Mouse (Mus musculus) inflammation-experienced regulatory T-cells, adult 6 months (primary cell): Measurements from ENCODE around the gene Cfap69. TPM values are rescaled to one million over a fixed set of nuclear protein-coding genes. Genes with fewer than 3 reads are reported as not detected.

Experiments
- ATAC-seq: one replicate; pipeline ENCODE4 v1.8.0; 2017
- polyA plus RNA-seq, 3 experiments: library from polyadenylated mRNA; unstranded; fragments of 100-300 nt; shearing (Covaris generic); gene quantifications; one replicate each; pipeline ENCODE4 v1.2.1; 2017

Cfap69 gene
- polyA plus RNA-seq, 3 experiments from 2014 or later, result not detected

DNA sequence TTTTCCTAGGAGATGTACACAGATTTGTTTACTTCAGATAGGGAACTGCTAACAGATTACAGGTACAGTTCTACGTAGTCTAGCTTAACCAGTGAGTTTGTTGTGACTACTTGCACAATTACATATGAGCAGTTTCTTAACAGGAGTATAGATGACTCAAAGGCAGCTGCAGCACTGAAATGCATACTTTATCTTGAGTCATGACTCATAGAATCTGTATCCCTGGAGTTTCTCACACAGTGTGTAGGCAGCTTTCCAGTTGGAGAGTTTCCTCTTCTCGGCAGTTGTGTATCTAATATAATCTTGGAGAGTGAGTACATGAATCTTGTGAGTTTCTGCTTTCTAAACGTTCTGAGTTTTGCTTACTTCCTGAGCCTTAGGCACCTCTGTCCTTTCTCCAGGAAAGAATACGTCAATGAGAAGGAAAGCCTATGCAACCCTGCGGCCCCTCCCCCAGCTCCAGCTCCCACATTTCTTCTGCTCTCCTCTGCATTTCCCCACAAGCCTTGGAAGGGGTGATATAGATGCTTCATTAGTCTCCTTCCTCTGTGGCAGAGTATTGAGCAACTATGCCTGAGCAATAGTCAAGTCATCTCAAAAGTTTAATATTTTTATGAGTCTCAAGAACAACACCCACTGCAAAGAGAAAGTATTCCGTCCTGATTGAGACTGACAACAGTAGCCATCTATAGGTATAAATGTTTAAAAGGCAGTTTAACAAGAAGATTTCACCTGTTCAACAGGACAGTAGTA, 15.0 kb downstream of the Cfap69 start:
- ATAC-seq, result no peak

DNA sequence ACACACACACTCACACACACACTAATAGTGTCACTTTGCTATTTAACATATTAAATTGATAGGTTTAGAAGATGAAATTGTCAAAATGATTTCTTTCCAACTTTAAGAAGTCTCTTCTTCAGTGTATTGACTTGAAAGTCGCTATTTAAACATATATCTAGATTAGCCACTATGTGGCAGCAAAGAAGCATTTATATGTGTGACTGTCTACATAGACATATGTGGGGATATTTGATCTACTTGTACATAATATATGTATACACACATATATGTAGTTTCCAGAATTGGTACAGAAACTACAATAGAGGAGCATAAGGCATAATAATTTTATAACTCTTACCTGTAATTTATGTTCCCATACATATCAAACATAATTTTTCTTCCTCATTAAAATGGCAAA, 17.9 kb downstream of the Cfap69 start:
- ATAC-seq, result no peak

DNA sequence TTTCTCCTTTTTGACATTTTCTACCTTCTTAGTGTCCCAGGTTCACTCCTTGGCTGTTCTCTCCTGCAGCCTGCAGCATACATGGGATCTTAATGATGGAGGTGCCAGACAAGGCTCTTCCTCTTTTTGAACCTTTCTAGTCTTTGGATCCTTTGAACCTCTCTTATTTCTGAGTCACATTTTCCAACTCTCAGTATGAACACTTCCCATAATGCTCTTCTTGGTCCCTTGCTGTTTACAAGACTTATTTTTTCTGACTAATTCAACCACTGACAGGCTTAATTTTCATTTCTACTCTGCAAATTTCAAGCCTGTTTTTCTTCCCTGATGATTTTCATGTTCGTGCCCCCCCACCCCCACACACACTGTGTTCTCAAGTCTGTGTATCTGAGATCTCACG, 25.5 kb downstream of the Cfap69 start:
- ATAC-seq, result no peak

DNA sequence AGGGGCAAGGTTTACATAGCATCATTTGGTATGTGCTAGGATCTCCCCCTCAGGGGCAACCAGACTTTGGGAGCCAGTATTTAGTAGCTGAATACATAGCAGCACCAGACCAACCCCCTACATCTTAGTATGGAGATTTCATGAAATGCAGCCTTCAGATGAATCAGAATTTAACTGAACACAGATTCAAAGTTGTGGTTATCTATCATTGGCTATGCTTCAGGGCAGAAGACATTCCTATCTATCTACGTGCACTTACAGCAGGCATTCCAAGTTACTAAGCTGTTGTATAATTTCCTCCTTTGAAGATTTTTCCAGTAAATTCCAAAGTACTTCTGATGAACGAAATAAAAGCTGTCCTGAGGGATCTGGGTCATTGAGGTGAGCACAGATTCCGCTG, 38.5 kb downstream of the Cfap69 start:
- no peak for ATAC-seq

DNA sequence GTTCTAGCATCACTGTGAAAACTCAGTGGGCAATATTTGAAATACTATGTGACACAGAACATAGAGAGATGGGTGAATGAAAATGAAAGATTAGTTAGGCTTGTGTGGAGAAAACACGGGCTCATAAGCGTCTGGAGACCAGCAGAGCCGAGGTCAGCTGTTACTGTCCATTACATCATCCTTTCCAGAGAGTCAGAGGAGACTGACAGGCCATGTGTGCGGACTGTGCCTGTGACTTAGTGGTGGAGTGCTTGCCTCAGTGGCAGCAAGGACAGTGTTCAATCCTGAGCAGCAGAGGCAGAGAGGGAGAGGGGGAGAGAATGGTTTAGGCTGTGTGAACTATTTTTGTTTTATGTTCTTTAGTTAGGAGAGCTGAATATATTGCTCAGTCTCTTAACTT, 45.7 kb downstream of the Cfap69 start:
- no peak for ATAC-seq

- ATAC-seq, result no peak
Observed at GRCm38 (mm10) chr5:5610540-5610939, 53.5 kb downstream of the Cfap69 start.

GRCm38 (mm10) chr5:5587686-5588085, 76.4 kb downstream of the Cfap69 start:
- ATAC-seq, result no peak

DNA sequence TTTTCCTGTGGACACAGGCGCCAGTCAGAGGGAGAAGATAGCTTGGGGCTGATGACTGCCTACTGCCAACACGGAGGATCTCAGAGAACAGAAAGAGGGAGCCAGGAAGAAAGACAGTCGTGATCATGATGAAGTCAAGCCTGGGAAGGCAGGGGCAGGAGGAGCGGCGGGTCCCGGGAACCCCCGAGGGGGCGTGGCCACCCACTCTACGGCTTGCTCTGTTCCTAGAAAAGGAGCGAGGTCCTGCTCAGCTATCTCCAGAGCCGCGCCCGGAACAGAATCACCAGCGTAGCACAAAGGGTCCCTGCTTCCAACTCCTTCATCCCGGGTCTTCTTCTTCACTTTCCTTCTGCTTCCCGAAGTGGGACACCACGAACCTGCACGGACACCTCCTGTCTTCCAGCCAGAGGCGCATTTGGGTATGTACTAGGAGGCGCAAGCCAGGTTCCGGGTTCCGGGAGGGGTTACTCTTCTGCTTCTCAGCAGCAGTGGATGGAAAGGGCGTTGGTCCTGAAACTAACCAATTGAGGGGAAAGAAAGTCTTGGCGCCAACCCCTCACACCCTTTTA, 90.2 kb downstream of the Cfap69 start, which contains the start of gene Gm8773:
TSS of gene Gm8773 (plus strand) at position 51 of the 569 bp plus-strand sequence.
- ATAC-seq, result no peak

- no peak for ATAC-seq
Observed at GRCm38 (mm10) chr5:5562435-5562834, 101.6 kb downstream of the Cfap69 start.

DNA sequence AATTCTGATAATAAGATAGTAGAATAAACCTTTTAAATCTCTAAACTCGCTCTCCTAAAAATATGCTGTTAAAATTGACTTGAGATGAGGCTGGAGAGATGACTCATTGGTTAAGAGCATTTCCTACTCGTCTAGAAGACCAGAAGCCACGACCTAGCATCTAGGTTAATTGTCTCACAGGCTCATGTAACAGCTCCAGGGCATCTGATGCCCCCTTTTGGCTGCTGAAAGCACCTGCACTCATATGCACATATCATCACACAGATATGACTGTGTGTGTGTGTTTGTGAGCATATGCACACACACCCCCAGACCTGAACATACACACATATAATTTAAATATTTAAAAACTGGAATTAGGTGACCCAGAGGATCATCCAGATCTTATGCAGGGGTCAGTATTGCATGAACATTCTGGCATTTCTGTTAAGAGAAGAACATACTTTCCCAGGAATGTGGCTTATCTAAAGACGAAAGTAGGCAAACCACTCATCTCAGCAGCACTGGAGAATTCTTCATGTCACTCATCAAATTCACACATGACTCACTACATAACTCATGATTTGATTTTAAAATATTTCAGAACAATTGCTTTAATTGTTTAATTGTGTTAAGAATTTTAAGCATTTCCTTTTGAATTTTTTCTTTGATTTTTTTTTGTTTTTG, 102.9 kb downstream of the Cfap69 start:
- no peak for ATAC-seq

- peak; percentile 2 for ATAC-seq
Observed at GRCm38 (mm10) chr5:5559798-5560197, 104.2 kb downstream of the Cfap69 start.

GRCm38 (mm10) chr5:5559079-5559740, 104.8 kb downstream of the Cfap69 start, which contains the start of gene Gtpbp10:
Gene Gtpbp10, minus strand, starts transcription at chr5:5559538.
- peak; percentile 96 for ATAC-seq

GRCm38 (mm10) chr5:5551110-5551509, 112.9 kb downstream of the Cfap69 start:
- no peak for ATAC-seq

GRCm38 (mm10) chr5:5540385-5540784, 123.7 kb downstream of the Cfap69 start:
- no peak for ATAC-seq

- ATAC-seq, result no peak
Observed at GRCm38 (mm10) chr5:5539771-5540170, 124.3 kb downstream of the Cfap69 start.

DNA sequence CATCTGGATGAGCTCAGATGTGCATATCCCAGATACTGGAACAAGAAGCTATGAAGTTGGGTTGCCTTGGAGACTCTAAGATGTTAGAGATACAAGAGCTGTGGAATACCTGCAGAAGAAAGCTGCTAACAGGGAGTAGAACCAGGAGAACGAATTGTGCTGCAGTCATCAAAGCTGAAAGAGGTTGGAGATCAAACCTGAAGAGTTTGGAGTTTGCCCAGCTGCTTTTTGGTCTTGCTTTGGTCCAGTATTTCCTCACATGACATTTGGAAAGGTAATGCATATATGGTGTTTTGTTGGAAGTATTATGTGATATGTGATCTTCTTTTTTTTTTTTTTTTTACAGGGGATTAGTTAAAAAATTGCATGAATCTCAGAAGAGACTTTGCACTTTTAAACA, 127.9 kb downstream of the Cfap69 start:
- no peak for ATAC-seq

- ATAC-seq, result no peak
Observed at GRCm38 (mm10) chr5:5533656-5534420, 130.2 kb downstream of the Cfap69 start.

Other genes starting within 250 kb of the Cfap69 start
- under 1 TPM in 2 of 3 experiments, not detected in 1; 0.12 to 0.78 TPM for gene Cdk14, start 243.9 kb downstream of the Cfap69 start, polyA plus RNA-seq
- gene 1700015F17Rik, start 185.1 kb downstream of the Cfap69 start, polyA plus RNA-seq, result not detected
- 1 to 10 TPM; 2.3 to 2.8 (median 2.3) TPM for gene Cldn12, start 149.3 kb downstream of the Cfap69 start, polyA plus RNA-seq
- gene Gtpbp10, start 104.7 kb downstream of the Cfap69 start, polyA plus RNA-seq, result 10 to 100 TPM; 12.9 to 17.7 (median 15.5) TPM
- under 1 TPM in 1 of 3 experiments, not detected in 2; 0.38 TPM for gene Gm8773, start 90.4 kb downstream of the Cfap69 start, polyA plus RNA-seq
- gene Steap2, start 30.3 kb upstream of the Cfap69 start, polyA plus RNA-seq, result under 1 TPM in 2 of 3 experiments, not detected in 1; 0.04 to 0.12 TPM
- not detected for gene Steap1, start 85.1 kb upstream of the Cfap69 start, polyA plus RNA-seq